Mouse (Mus musculus): ENCODE data around the gene E130116L18Rik. TPM values are rescaled to one million over a fixed set of nuclear protein-coding genes. Genes with fewer than 3 reads are reported as not detected.

Gene E130116L18Rik
- polyA plus RNA-seq (2016; fragmentation: Nextera tagmentation; extraction: Ambion mirVana) = not detected in 2 replicates

DNA sequence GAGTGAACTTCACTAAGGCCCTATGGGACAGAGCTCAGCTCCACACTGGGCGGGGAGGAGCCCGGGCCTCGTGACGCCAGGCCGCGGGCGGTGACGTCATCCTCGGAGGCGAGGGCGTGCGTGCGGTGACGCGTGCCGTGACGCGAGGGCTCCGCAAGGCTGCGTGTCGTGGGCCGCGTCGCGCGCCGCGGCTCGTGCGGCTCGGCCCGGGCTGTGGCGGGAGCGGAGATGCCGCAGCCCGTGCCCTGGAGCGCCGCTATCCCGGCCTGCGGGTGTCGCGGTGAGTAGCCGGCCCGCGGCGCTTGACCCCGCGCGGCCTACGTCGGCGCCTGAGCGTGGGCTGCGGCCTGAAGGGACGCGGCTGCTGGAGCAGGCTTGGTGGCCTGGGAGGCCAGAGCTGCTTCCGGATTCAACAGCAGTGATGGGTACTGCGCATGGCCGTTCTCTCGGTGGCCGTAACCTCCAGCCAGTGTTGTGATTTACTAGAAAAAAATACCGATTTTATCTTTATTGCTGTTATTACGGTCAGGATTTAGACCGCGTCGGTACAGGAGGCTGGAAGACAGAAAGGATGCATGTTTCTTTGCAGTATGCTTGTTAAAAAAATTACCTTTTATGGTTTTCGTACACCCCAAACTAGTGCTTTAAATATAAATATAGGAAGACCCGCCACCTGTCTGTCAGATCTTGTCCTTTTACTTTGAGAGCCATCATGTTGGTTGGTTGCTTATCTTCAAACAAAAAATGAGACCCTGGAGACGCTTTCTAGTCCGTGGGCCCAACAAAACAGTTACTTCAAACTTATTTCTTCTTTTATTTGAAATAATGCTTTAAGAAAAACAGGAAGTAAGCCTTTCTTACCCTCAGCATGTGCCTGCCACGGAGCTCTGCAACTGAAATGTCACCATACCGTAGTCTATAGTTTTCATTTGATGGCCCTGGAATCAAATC lies at the start of gene E130116L18Rik:
Gene E130116L18Rik (minus strand): TSS at position 402 of the 951 bp plus-strand sequence.
- Histone ChIP-seq H3K9ac (peak within 1 kb of the TSS; percentile 86), H3K4me1 (no peaks in the 10 kb centered on the region; the same call in none of the 2 replicates), H3K27me3 (replicated peaks) (no peaks in the 10 kb centered on the region), H3K4me2 (replicated peaks) (peak within 1 kb of the TSS; percentile 63), H3K9me3 (no peaks in the 10 kb centered on the region), H3K27ac (no peak within 1 kb of the TSS), H3K36me3 (no peaks in the 10 kb centered on the region), H3K4me3 (peak within 1 kb of the TSS; percentile 81)
- ATAC-seq (ENCODE audit: low FRiP score, low read depth) = peak; percentile 97
- 4% methylated on average over 72 of the region's 72 CpGs for WGBS

DNA sequence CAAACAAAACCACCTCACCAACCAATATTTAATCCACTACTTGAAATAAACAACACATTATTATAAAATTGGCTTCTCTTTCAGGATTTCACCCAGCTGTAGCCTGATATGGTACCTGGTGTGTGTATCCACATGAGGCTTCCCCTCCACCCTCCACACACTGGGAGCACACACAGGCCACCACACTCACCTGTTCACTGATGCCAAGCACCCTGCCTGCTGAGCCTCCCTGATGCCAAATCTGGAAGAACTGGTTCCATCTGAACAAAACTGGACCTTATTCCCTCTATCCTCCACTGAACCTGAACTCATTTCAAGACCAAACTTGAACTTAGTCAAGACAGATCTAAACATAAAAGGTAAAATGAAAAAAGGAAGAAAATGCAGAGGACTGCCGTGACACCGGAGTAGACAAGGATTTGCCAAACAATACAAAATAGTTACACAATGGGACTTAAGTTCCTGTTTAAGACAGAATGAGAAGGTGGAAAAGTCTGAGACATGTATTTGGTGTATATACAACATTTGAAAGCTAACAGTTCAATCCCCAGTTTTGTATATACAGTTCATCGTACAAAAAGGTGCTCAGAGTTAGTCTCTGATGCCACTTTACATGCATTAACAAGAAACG lies 45.4 kb upstream of the E130116L18Rik start:
- no peak for ATAC-seq (ENCODE audit: low FRiP score, low read depth)

DNA sequence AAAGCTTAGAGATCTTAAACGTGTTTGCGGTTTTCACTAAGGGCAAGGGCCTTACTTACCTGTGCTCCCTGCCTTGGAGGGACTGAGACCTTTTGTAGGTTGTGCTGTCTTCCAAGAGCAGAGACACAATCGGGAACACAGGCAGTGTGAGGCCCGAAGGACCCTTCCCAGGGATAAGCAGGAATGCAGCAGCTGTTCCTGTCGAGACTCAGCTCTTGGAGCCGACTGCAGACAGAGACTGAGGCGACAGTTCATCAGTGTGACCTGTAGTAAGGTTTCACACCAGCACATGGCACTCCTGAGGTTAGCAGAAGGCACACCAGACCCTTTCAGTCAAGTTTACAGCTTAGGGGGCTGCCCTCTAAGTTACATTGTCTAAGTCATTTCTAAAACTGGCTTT lies 39.3 kb upstream of the E130116L18Rik start:
- Histone ChIP-seq H3K4me2 (replicated peaks) (no peak overlapping the region), H3K9me3 (no peaks in the 10 kb centered on the region), H3K9ac (no peak overlapping the region), H3K4me1 (no peaks in the 10 kb centered on the region), H3K27me3 (replicated peaks) (no peaks in the 10 kb centered on the region), H3K4me3 (no peak overlapping the region), H3K36me3 (peaks cover 79% of the 10 kb centered on the region), H3K27ac (no peak overlapping the region)
- WGBS = 87% methylated on average over 7 of the region's 7 CpGs
- no peak for ATAC-seq (ENCODE audit: low FRiP score, low read depth)

More for the DNA sequence above, 45.4 kb upstream of the E130116L18Rik start:
- Histone ChIP-seq H3K36me3 (peaks cover 57% of the 10 kb centered on the region), H3K9me3 (no peaks in the 10 kb centered on the region), H3K4me3 (no peak overlapping the region), H3K4me2 (replicated peaks) (no peak overlapping the region), H3K4me1 (no peaks in the 10 kb centered on the region), H3K27me3 (replicated peaks) (no peaks in the 10 kb centered on the region), H3K9ac (no peak overlapping the region), H3K27ac (no peak overlapping the region)
- WGBS = 96% methylated on average over 4 of the region's 4 CpGs

DNA sequence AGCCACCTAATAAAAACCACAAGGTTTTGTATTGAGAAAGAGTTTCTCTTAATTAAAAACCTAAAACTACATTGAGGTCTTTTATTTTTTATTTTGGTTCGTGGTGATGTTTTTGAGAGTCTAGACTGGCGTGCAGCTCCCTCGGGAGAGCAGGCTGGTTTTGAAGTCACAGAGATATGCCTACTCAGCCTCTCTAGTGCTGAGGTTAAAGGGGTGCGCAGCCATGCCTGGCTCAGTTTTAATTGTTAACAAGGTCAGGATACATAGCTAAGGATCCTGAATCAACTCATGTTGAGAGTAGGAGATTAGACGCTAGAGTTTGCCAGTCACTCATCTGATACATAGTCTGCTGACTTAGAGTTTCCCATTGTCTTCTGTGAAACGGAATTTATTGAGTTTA lies 38.5 kb upstream of the E130116L18Rik start:
- no peaks in the 10 kb centered on the region for H3K4me1 ChIP-seq
- no peak overlapping the region for H3K4me2 ChIP-seq (replicated peaks)
- H3K9me3 ChIP-seq = no peaks in the 10 kb centered on the region
- H3K27ac ChIP-seq = no peak overlapping the region
- no peak overlapping the region for H3K4me3 ChIP-seq
- ATAC-seq (ENCODE audit: low FRiP score, low read depth) = no peak
- peaks cover 72% of the 10 kb centered on the region for H3K36me3 ChIP-seq
- H3K27me3 ChIP-seq (replicated peaks) = no peaks in the 10 kb centered on the region
- WGBS = 91% methylated on average over 6 of the region's 6 CpGs
- no peak overlapping the region for H3K9ac ChIP-seq

DNA sequence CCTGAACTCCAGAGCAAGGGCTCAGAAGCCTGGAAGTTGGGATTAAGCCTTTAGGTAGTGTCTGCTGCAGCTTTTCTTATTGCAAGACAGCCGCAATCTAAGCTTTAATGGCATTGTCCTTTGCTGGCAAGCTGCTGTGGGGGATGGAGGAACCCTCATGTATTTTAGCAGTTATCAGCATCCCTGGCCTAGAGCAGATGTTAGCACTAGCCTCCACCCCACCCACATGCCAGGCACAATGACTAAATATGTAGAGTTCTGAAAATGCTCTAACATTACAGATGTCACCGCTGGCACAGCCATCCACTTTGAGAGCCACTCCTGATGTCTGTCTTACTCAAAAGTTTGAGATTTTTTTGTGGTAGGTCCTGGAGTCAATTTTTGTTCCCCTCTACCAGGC lies 33.7 kb upstream of the E130116L18Rik start:
- H3K36me3 ChIP-seq = peaks cover 71% of the 10 kb centered on the region
- no peak overlapping the region for H3K4me2 ChIP-seq (replicated peaks)
- no peak overlapping the region for H3K27ac ChIP-seq
- no peak for ATAC-seq (ENCODE audit: low FRiP score, low read depth)
- 92% methylated on average over 2 of the region's 2 CpGs for WGBS
- no peaks in the 10 kb centered on the region for H3K27me3 ChIP-seq (replicated peaks)
- no peak overlapping the region for H3K4me3 ChIP-seq
- no peaks in the 10 kb centered on the region for H3K4me1 ChIP-seq
- H3K9me3 ChIP-seq = no peaks in the 10 kb centered on the region
- H3K9ac ChIP-seq = no peak overlapping the region

DNA sequence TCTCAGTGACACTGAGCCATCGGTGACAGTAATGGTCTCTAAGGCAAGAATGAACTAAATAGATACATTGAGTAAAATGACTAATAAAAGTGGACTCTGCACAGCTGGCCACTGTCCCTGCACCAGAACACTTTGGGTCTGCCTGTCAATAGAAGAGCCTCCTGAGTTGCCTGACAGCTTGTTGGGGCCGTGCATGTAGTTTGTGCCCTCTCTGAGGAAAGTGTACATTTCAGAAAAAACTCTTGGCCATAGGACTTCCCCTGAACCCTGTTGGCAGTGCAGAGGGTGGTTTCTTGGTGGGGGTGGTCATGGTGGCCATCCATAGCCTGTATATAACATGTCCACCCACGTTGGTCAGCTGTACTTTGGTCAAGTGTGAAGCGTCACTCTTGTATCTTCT lies 31.5 kb upstream of the E130116L18Rik start:
- H3K27ac ChIP-seq = no peak overlapping the region
- 96% methylated on average over 4 of the region's 4 CpGs for WGBS
- no peak overlapping the region for H3K4me2 ChIP-seq (replicated peaks)
- H3K9ac ChIP-seq = no peak overlapping the region
- H3K27me3 ChIP-seq (replicated peaks) = no peaks in the 10 kb centered on the region
- H3K9me3 ChIP-seq = no peaks in the 10 kb centered on the region
- no peaks in the 10 kb centered on the region for H3K4me1 ChIP-seq
- no peak for ATAC-seq (ENCODE audit: low FRiP score, low read depth)
- H3K36me3 ChIP-seq = peaks cover 77% of the 10 kb centered on the region
- no peak overlapping the region for H3K4me3 ChIP-seq

DNA sequence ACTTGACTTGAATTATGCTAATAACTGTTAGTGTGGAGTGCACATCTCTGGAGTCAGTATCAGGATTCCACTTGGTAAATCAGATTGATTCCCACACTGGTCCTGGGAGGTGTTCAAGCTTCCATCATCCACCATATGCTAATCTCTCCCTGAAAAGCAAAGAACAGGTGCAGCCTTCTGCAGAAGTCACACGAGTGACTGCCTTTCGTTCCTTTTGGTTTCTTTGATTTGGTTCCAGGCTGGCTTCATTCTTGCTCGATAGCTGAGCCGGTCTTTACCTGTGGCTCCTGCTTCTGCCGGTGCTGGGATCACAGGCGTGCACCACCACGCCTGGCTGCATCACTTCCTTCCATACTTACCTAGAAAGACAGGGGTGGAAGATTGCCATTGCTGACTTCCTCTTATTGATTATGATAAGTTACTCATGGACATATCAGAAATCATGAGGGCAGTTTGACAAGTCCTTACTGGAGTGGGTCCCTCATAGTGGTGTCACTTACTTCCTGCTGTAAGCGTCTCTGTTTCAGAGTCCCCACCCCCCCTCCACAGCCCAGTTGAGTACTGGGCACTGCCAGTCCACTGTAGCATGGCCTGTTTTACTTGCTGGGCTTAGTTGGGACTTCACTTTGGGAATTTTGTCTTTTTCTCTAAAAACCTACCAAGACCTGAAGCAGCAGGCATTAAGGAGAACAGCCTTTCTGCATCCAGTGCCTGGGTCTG lies 30.0 kb upstream of the E130116L18Rik start:
- no peak overlapping the region for H3K4me3 ChIP-seq
- no peak overlapping the region for H3K9ac ChIP-seq
- no peak overlapping the region for H3K4me2 ChIP-seq (replicated peaks)
- H3K27me3 ChIP-seq (replicated peaks) = no peaks in the 10 kb centered on the region
- H3K4me1 ChIP-seq = no peaks in the 10 kb centered on the region
- peaks cover 67% of the 10 kb centered on the region for H3K36me3 ChIP-seq
- no peaks in the 10 kb centered on the region for H3K9me3 ChIP-seq
- 94% methylated on average over 8 of the region's 8 CpGs for WGBS
- no peak overlapping the region for H3K27ac ChIP-seq
- ATAC-seq (ENCODE audit: low FRiP score, low read depth) = no peak

DNA sequence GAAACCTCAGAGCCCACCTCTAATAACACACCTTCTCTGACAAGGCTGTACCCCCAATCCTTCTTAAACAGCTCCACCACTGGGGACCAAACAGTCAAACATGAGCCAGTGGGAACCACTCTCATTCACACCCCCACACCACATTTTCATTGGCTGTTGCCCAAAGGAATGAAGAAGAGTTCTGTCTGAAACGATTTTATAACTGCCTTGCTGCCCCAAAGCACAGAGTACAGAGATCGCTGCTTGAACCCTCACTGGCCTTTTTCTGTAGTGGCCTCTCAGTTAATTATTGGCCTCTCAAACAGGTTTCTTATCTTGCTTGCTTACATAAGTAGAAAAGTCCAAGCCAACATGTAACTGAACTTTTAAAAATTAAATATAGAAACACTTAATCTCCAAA lies 29.5 kb upstream of the E130116L18Rik start:
- Histone ChIP-seq H3K36me3 (peaks cover 62% of the 10 kb centered on the region), H3K9me3 (no peaks in the 10 kb centered on the region), H3K4me2 (replicated peaks) (no peak overlapping the region), H3K4me3 (no peak overlapping the region), H3K4me1 (no peaks in the 10 kb centered on the region), H3K27ac (no peak overlapping the region), H3K9ac (no peak overlapping the region), H3K27me3 (replicated peaks) (no peaks in the 10 kb centered on the region)
- ATAC-seq (ENCODE audit: low FRiP score, low read depth) = no peak
- WGBS = 93% methylated on average over 2 of the region's 2 CpGs

DNA sequence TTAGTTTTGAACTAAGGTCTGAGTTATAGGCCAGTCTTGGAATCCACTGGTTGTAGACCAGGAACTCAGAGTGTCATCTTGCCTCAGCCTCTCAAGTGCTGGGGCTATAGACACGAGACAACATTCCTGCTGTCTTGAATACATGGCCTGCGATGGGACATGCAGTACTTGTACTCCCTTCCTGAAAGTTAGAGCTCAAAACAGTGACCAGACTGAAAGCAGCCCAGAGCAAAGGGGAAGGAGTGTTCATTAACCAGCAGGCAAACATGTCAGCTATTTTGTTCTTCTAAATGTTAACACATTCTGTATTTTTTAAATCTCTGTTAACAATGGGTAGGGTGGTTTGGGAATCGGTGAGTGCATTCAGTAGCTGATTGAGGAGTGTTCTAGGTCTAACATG lies 24.1 kb upstream of the E130116L18Rik start:
- Histone ChIP-seq H3K4me3 (no peak overlapping the region), H3K27me3 (replicated peaks) (no peaks in the 10 kb centered on the region), H3K4me1 (no peaks in the 10 kb centered on the region), H3K27ac (no peak overlapping the region), H3K36me3 (peaks cover 27% of the 10 kb centered on the region), H3K4me2 (replicated peaks) (no peak overlapping the region), H3K9me3 (no peaks in the 10 kb centered on the region), H3K9ac (no peak overlapping the region)
- 87% methylated on average over 3 of the region's 3 CpGs for WGBS
- ATAC-seq (ENCODE audit: low FRiP score, low read depth) = no peak

DNA sequence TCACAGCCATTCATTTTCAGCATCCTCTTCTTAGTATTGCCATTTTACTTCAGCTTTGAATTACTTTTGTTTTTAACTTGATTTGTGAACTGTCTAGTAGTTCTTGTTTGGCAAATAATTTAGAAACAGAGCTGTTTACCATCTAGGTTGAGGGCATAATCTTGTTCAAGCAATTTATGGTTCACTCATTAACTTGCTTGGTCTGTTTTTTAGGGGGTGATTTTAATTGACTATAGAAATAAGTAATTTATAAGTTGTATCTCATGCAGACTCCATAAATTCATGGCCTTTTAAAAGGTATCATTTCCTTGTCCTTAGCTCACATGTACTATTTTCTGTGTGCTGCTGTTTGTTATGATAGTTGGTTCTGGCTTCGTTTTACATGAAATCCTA lies 23.5 kb upstream of the E130116L18Rik start:
- H3K27ac ChIP-seq = no peak overlapping the region
- no peaks in the 10 kb centered on the region for H3K4me1 ChIP-seq
- no peak for ATAC-seq (ENCODE audit: low FRiP score, low read depth)
- H3K36me3 ChIP-seq = peaks cover 21% of the 10 kb centered on the region
- H3K9me3 ChIP-seq = no peaks in the 10 kb centered on the region
- no peak overlapping the region for H3K9ac ChIP-seq
- H3K4me3 ChIP-seq = no peak overlapping the region
- H3K27me3 ChIP-seq (replicated peaks) = no peaks in the 10 kb centered on the region
- H3K4me2 ChIP-seq (replicated peaks) = no peak overlapping the region
- 76% methylated on average over 1 of the region's 1 CpGs for WGBS

DNA sequence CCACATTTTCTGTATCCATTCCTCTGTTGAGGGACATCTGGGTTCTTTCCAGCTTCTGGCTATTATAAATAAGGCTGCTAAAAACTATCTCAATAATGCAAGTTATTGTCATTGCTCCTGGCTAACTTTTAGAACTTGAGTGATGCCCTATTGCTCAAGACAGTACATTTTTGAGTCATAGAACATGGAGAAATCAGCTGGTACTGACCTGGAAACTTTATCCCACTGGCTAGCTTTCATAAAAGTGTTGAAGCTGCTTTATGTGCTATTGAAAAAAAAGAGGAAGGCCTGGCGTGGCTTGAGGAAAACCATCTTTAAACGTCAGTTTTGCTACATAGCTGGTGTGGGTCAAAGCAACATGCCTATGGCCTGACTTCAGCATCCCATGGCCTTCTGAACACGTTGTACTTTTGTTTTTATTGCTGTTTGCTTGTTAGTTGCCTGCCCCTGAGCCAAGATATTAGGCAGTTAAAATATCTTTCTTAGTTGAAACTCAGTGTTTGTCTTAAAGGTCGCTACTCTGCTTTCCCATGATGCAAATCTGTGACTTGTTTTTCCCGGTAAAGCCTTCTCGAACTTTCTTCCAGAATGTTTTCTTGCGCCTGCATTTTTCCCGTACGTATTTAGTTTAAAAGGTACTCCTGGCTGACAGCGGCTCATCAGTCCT lies 23.0 kb upstream of the E130116L18Rik start:
- peaks cover 16% of the 10 kb centered on the region for H3K36me3 ChIP-seq
- no peaks in the 10 kb centered on the region for H3K9me3 ChIP-seq
- ATAC-seq (ENCODE audit: low FRiP score, low read depth) = no peak

DNA sequence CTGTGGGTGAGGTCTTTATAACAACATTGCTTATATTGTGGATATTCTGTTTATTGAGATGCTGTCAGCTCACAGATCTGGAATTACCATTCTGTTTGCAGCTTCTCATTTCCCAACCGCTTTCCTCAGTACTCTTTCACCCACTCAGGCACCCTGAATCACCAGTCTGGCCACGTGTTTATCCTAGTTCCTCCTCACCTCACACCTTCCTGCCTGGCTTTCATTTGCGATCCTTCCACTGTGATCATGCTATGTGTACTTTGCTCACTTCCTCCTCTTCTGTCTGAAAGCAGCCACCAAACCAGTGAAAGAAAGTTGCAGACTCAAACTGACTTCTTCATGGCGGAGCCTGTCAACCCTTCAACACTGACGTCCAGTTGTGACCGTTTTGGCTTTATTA lies 20.1 kb upstream of the E130116L18Rik start:
- ATAC-seq (ENCODE audit: low FRiP score, low read depth) = no peak
- Histone ChIP-seq H3K9me3 (no peaks in the 10 kb centered on the region), H3K27ac (no peak overlapping the region), H3K4me1 (no peaks in the 10 kb centered on the region), H3K4me3 (no peak overlapping the region), H3K27me3 (replicated peaks) (no peaks in the 10 kb centered on the region), H3K9ac (no peak overlapping the region), H3K4me2 (replicated peaks) (no peak overlapping the region), H3K36me3 (peaks cover 6% of the 10 kb centered on the region)
- WGBS = 92% methylated on average over 6 of the region's 6 CpGs

More for the DNA sequence above, 23.0 kb upstream of the E130116L18Rik start:
- no peak overlapping the region for H3K4me3 ChIP-seq
- no peak overlapping the region for H3K9ac ChIP-seq
- 90% methylated on average over 10 of the region's 10 CpGs for WGBS
- H3K4me2 ChIP-seq (replicated peaks) = no peak overlapping the region
- no peaks in the 10 kb centered on the region for H3K4me1 ChIP-seq
- no peak overlapping the region for H3K27ac ChIP-seq
- no peaks in the 10 kb centered on the region for H3K27me3 ChIP-seq (replicated peaks)
